Mouse (Mus musculus): ENCODE data around the gene Gm45208.

DNA sequence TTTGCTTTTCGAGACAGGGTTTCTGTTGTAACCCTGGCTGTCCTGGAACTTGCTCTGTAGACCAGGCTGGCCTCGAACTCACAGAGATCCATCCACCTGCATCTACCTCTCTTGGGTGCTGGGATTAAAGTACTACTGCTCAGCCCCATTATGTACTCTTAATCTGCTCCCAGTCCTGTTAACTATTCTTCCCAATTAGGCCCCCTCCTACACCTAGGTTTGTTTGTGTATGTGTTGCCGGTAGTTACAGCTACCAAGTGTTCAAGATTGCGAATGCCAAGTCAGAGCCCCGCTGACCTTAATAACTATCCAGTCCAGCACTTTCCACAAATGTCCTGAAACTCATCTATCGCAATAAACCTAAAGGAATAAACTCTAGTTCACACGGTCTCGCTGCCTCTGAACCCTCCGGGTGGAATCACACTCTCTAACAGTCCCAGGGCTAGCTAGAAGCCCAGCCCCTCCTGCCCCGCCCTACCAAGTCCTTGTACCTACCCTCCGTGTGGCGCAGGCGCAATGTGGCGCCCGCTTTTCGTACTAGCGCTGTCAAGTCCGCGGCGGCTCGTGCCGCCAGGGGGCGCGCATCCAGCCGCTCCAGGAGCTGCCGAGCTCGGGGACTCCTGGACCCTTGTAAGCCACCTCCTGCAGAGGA, 42.5 kb upstream of the Gm45208 start:
- TF ChIP-seq CTCF (IDR thresholded peaks at IDR 0.05; ENCODE audit: low read depth, low read length), result peak; percentile 35; the same call in 1 of the 2 replicates
- no peak for TF ChIP-seq POLR2A (IDR thresholded peaks at IDR 0.05; ENCODE audit: borderline replicate concordance, low read depth, low read length)
